Mouse (Mus musculus): ENCODE results near the gene Tlr9.

DNA sequence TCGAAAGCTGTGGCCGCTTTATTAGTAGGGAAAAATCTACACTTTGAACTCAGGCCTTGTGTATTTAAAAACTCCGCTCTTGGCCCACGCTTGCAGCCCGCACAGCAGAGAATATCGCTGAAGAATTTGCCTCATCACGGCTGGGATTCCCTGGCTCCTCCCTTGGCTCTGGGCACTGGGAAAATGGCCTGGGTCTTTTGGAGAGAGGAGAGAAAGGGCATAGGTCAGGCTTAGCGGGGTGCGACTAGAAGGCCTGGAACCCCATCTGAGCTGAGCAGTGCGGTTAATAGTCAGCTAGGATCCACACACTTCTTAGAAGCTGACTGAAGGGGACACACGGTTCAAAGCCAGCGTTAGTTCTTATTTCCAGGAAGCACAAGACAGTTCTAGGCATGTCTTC is 50.9 kb downstream of the Tlr9 start:
- no peak for TF ChIP-seq CTCF (conservative IDR thresholded peaks at IDR 0.05; ENCODE audit: insufficient read depth, insufficient read length, low read depth, low read length)
- TF ChIP-seq POLR2A (IDR thresholded peaks at IDR 0.05; ENCODE audit: low read depth, low read length) = no peak

Data from kidney, adult 2 months (tissue).